Mouse (Mus musculus) stomach, postnatal 0 days (tissue): ENCODE measurements around the gene Sfta2.

Experiments used
- CTCF ChIP-seq: IDR thresholded peaks from 2 replicates; pipeline ENCODE4 v1.5.1; 2016; ENCODE audit warnings: antibody characterized with exemption, low read depth, mild to moderate bottlenecking, moderate library complexity
- EP300 ChIP-seq: optimal IDR thresholded peaks from 2 replicates; pipeline ENCODE3; 2016; ENCODE audit warnings: antibody characterized with exemption

GRCm38 (mm10) chr17:35558216-35558615, 43.1 kb upstream of the Sfta2 start:
- no peak for TF ChIP-seq CTCF
- TF ChIP-seq EP300 = no peak
